Mouse (Mus musculus): Measurements from ENCODE around the gene Coq6. TPM values are rescaled to one million over a fixed set of nuclear protein-coding genes. Genes with fewer than 3 reads are reported as not detected.

The Coq6 gene
- polyA plus RNA-seq, 1 experiment, result 0.84 TPM

GRCm38 (mm10) chr12:84388774-84389400 is 27.4 kb downstream of the Coq6 start:
- TF ChIP-seq GATA1 (IDR thresholded peaks at IDR 0.05; ENCODE audit: low read length) (no peak), TAL1 (IDR thresholded peaks at IDR 0.05; ENCODE audit: low read length) (no peak)
- Histone ChIP-seq H3K4me3 (replicated peaks) (no peak overlapping the region), H3K9me3 (ENCODE audit: control insufficient read depth, low read length) (no peaks in the 10 kb centered on the region), H3K36me3 (ENCODE audit: control insufficient read depth) (peaks cover 24% of the 10 kb centered on the region), H3K4me1 (ENCODE audit: control insufficient read depth) (peaks cover 15% of the 10 kb centered on the region), H3K27me3 (ENCODE audit: control insufficient read depth) (no peaks in the 10 kb centered on the region)

- Histone ChIP-seq H3K4me3 (replicated peaks) (no peak overlapping the region), H3K4me1 (ENCODE audit: control insufficient read depth) (peaks cover 5% of the 10 kb centered on the region), H3K36me3 (ENCODE audit: control insufficient read depth) (peaks cover 19% of the 10 kb centered on the region), H3K9me3 (ENCODE audit: control insufficient read depth, low read length) (no peaks in the 10 kb centered on the region), H3K27me3 (ENCODE audit: control insufficient read depth) (no peaks in the 10 kb centered on the region)
- TF ChIP-seq TAL1 (IDR thresholded peaks at IDR 0.05; ENCODE audit: low read length) (no peak), GATA1 (IDR thresholded peaks at IDR 0.05; ENCODE audit: low read length) (no peak)
These were observed 28.9 kb downstream of the Coq6 start for GRCm38 (mm10) chr12:84390336-84390735.

- Histone ChIP-seq H3K4me3 (replicated peaks) (no peak overlapping the region), H3K9me3 (ENCODE audit: control insufficient read depth, low read length) (no peaks in the 10 kb centered on the region), H3K4me1 (ENCODE audit: control insufficient read depth) (peaks cover 5% of the 10 kb centered on the region), H3K27me3 (ENCODE audit: control insufficient read depth) (no peaks in the 10 kb centered on the region), H3K36me3 (ENCODE audit: control insufficient read depth) (peaks cover 18% of the 10 kb centered on the region)
- TF ChIP-seq GATA1 (IDR thresholded peaks at IDR 0.05; ENCODE audit: low read length), result no peak
- no peak for TF ChIP-seq TAL1 (IDR thresholded peaks at IDR 0.05; ENCODE audit: low read length)
These were observed 31.2 kb downstream of the Coq6 start for GRCm38 (mm10) chr12:84392681-84393080.

- Histone ChIP-seq H3K9me3 (ENCODE audit: control insufficient read depth, low read length) (no peaks in the 10 kb centered on the region), H3K4me3 (replicated peaks) (no peak overlapping the region), H3K27me3 (ENCODE audit: control insufficient read depth) (no peaks in the 10 kb centered on the region), H3K4me1 (ENCODE audit: control insufficient read depth) (peaks cover 2% of the 10 kb centered on the region), H3K36me3 (ENCODE audit: control insufficient read depth) (peaks cover 15% of the 10 kb centered on the region)
- no peak for TF ChIP-seq GATA1 (IDR thresholded peaks at IDR 0.05; ENCODE audit: low read length)
- no peak for TF ChIP-seq TAL1 (IDR thresholded peaks at IDR 0.05; ENCODE audit: low read length)
These were observed 32.4 kb downstream of the Coq6 start for GRCm38 (mm10) chr12:84393847-84394246.

GRCm38 (mm10) chr12:84396947-84397679 is 35.7 kb downstream of the Coq6 start:
- peaks cover 13% of the 10 kb centered on the region for H3K4me1 ChIP-seq (ENCODE audit: control insufficient read depth)
- no peaks in the 10 kb centered on the region for H3K9me3 ChIP-seq (ENCODE audit: control insufficient read depth, low read length)
- TF ChIP-seq GATA1 (IDR thresholded peaks at IDR 0.05; ENCODE audit: low read length) (no peak), TAL1 (IDR thresholded peaks at IDR 0.05; ENCODE audit: low read length) (no peak)
- no peak overlapping the region for H3K4me3 ChIP-seq (replicated peaks)
- H3K36me3 ChIP-seq (ENCODE audit: control insufficient read depth), result peaks cover 10% of the 10 kb centered on the region
- H3K27me3 ChIP-seq (ENCODE audit: control insufficient read depth), result no peaks in the 10 kb centered on the region

- no peak overlapping the region for H3K4me3 ChIP-seq (replicated peaks)
- peaks cover 10% of the 10 kb centered on the region for H3K36me3 ChIP-seq (ENCODE audit: control insufficient read depth)
- H3K4me1 ChIP-seq (ENCODE audit: control insufficient read depth), result peaks cover 13% of the 10 kb centered on the region
- no peaks in the 10 kb centered on the region for H3K27me3 ChIP-seq (ENCODE audit: control insufficient read depth)
- H3K9me3 ChIP-seq (ENCODE audit: control insufficient read depth, low read length), result no peaks in the 10 kb centered on the region
- no peak for TF ChIP-seq GATA1 (IDR thresholded peaks at IDR 0.05; ENCODE audit: low read length)
- TF ChIP-seq TAL1 (IDR thresholded peaks at IDR 0.05; ENCODE audit: low read length), result no peak
These were observed 36.2 kb downstream of the Coq6 start for GRCm38 (mm10) chr12:84397685-84398084.

GRCm38 (mm10) chr12:84398629-84399028 is 37.2 kb downstream of the Coq6 start:
- Histone ChIP-seq H3K4me1 (ENCODE audit: control insufficient read depth) (peaks cover 13% of the 10 kb centered on the region), H3K4me3 (replicated peaks) (no peak overlapping the region), H3K36me3 (ENCODE audit: control insufficient read depth) (peaks cover 7% of the 10 kb centered on the region), H3K27me3 (ENCODE audit: control insufficient read depth) (no peaks in the 10 kb centered on the region), H3K9me3 (ENCODE audit: control insufficient read depth, low read length) (no peaks in the 10 kb centered on the region)
- no peak for TF ChIP-seq TAL1 (IDR thresholded peaks at IDR 0.05; ENCODE audit: low read length)
- no peak for TF ChIP-seq GATA1 (IDR thresholded peaks at IDR 0.05; ENCODE audit: low read length)

- H3K36me3 ChIP-seq (ENCODE audit: control insufficient read depth), result peaks cover 4% of the 10 kb centered on the region
- H3K9me3 ChIP-seq (ENCODE audit: control insufficient read depth, low read length), result no peaks in the 10 kb centered on the region
- no peaks in the 10 kb centered on the region for H3K27me3 ChIP-seq (ENCODE audit: control insufficient read depth)
- TF ChIP-seq GATA1 (IDR thresholded peaks at IDR 0.05; ENCODE audit: low read length) (no peak), TAL1 (IDR thresholded peaks at IDR 0.05; ENCODE audit: low read length) (no peak)
- no peak overlapping the region for H3K4me3 ChIP-seq (replicated peaks)
- peaks cover 13% of the 10 kb centered on the region for H3K4me1 ChIP-seq (ENCODE audit: control insufficient read depth)
These were observed 37.7 kb downstream of the Coq6 start for GRCm38 (mm10) chr12:84399135-84399534.

GRCm38 (mm10) chr12:84399663-84400062 is 38.2 kb downstream of the Coq6 start:
- Histone ChIP-seq H3K9me3 (ENCODE audit: control insufficient read depth, low read length) (no peaks in the 10 kb centered on the region), H3K36me3 (ENCODE audit: control insufficient read depth) (peaks cover 4% of the 10 kb centered on the region), H3K27me3 (ENCODE audit: control insufficient read depth) (no peaks in the 10 kb centered on the region), H3K4me1 (ENCODE audit: control insufficient read depth) (peaks cover 13% of the 10 kb centered on the region), H3K4me3 (replicated peaks) (no peak overlapping the region)
- no peak for TF ChIP-seq TAL1 (IDR thresholded peaks at IDR 0.05; ENCODE audit: low read length)
- TF ChIP-seq GATA1 (IDR thresholded peaks at IDR 0.05; ENCODE audit: low read length), result no peak
